In the genomic region with DNA sequence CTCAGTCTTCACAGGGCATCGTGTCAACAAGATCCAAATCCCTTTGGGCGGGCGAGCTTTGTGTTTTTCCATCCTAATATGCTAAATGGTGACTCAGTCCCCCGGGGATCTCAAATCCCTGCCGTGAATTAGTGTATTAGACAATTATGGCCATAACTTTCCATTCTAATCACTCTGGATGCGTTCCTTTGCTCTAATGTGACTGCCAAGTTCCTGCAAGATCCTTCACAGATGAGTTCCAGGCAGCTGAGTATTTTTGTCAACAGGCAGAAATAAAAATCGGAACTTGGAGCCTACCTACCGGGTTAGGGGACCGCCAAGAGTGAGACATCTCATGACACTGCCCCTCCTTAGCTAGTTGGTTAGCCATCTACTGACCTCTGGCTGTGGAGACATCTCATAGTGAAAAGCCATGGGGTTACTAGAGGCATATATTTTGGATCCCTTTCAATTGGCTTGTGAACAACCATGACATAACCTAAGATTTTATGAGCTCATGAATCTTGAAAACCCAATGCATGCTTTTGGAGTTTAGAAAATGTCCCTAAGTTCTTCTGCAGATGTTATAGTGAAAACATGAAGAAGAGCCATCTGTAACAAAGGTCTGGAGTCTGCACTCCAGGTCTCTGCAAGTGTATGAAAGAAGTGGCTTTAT, we compare ENCODE assay signal across 16 mouse cellular contexts.
DNase-seq lines count a peak whose midpoint lies in the region; ATAC-seq and TF ChIP-seq lines count a peak whose summit lies in the region.
"Had no signal": no experiment of that assay in that cellular context is flagged by ENCODE, and none has a peak within 500 bp of the region (broad histone marks: within the 10 kb centered on the region; RNA-seq: fewer than 3 reads in every experiment).

No protein-coding gene starts in this region.

- H3K4me3 ChIP-seq in forebrain, embryonic 13.5 days = no peak overlapping the region
- no peak overlapping the region for H3K4me3 ChIP-seq in intestine, postnatal 0 days (ENCODE audit: low read depth, low read length)
- H3K4me3 ChIP-seq: embryonic facial prominence, embryonic 13.5 days; left cerebral cortex, adult 2 months; liver, embryonic 12.5 days had no signal

- no peak for ATAC-seq in forebrain, embryonic 13.5 days
- ATAC-seq in intestine, postnatal 0 days = no peak
- ATAC-seq: forebrain, embryonic 16.5 days; hindbrain, postnatal 0 days; liver, embryonic 12.5 days had no signal

- H3K9me3 ChIP-seq in forebrain, embryonic 13.5 days (replicated peaks) = no peaks in the 10 kb centered on the region
- H3K9me3 ChIP-seq in intestine, postnatal 0 days (ENCODE audit: control insufficient read depth) = no peaks in the 10 kb centered on the region
- H3K9me3 ChIP-seq: embryonic facial prominence, embryonic 13.5 days; liver, embryonic 12.5 days had no signal

- no peak overlapping the region for H3K4me2 ChIP-seq in forebrain, embryonic 13.5 days
- H3K4me2 ChIP-seq in intestine, postnatal 0 days (replicated peaks; ENCODE audit: low read depth) = no peak overlapping the region
- H3K4me2 ChIP-seq: embryonic facial prominence, embryonic 13.5 days; liver, embryonic 12.5 days had no signal

- no peaks in the 10 kb centered on the region for H3K36me3 ChIP-seq in forebrain, embryonic 13.5 days (ENCODE audit: poor library complexity, severe bottlenecking)
- no peaks in the 10 kb centered on the region for H3K36me3 ChIP-seq in intestine, postnatal 0 days (ENCODE audit: control insufficient read depth, insufficient read depth)
- H3K36me3 ChIP-seq: embryonic facial prominence, embryonic 13.5 days; liver, embryonic 12.5 days had no signal

- no peaks in the 10 kb centered on the region for H3K4me1 ChIP-seq in forebrain, embryonic 13.5 days
- no peaks in the 10 kb centered on the region for H3K4me1 ChIP-seq in intestine, postnatal 0 days (replicated peaks; ENCODE audit: control insufficient read depth, insufficient read depth, low read length)
- H3K4me1 ChIP-seq: liver, embryonic 12.5 days had no signal

- no peak overlapping the region for H3K27ac ChIP-seq in forebrain, embryonic 13.5 days
- no peak overlapping the region for H3K27ac ChIP-seq in intestine, postnatal 0 days (ENCODE audit: low read depth, low read length)
- H3K27ac ChIP-seq: embryonic facial prominence, embryonic 13.5 days; hindbrain, postnatal 0 days; left cerebral cortex, adult 2 months; liver, embryonic 12.5 days had no signal

- no peak overlapping the region for H3K9ac ChIP-seq in forebrain, embryonic 13.5 days
- H3K9ac ChIP-seq in intestine, postnatal 0 days (ENCODE audit: low read depth, low read length) = no peak overlapping the region
- H3K9ac ChIP-seq: embryonic facial prominence, embryonic 13.5 days; liver, embryonic 12.5 days had no signal

- H3K27me3 ChIP-seq in forebrain, embryonic 13.5 days = no peaks in the 10 kb centered on the region
- no peaks in the 10 kb centered on the region for H3K27me3 ChIP-seq in intestine, postnatal 0 days (replicated peaks; ENCODE audit: control insufficient read depth, insufficient read depth, low read length)
- H3K27me3 ChIP-seq: embryonic facial prominence, embryonic 13.5 days; liver, embryonic 12.5 days had no signal

- 90% methylated on average over 9 of the region's 9 CpGs for WGBS in forebrain, embryonic 13.5 days
- 74% methylated on average over 9 of the region's 9 CpGs for WGBS in intestine, postnatal 0 days

- peak; percentile 39 for DNase-seq in kidney, postnatal 14 days
- no peak for DNase-seq in kidney, adult 8-10 months
- peak; percentile 63 for DNase-seq in 3T3-L1 (ENCODE audit: low read depth, low spot score)
- peak; percentile 71 for DNase-seq in NIH3T3 (ENCODE audit: low read depth)
- DNase-seq in heart, adult 9 months (ENCODE audit: low spot score in 2 of 2) = peak; percentile 56 to 69
- DNase-seq: adrenal gland, postnatal 10 days; cerebellum, postnatal 36 days; right cerebral cortex, postnatal 25 days; thymus, postnatal 25 days had no signal

- no peak for TF ChIP-seq CTCF in intestine, postnatal 0 days (IDR thresholded peaks at IDR 0.05; ENCODE audit: low read depth)

Comparison
In these comparisons a context has a peak if more than half of its experiments do, and no peak if none do; other contexts are left out.
1. DNase-seq: peak in kidney, postnatal 14 days (single experiment), 3T3-L1 (single experiment), NIH3T3 (single experiment) and heart, adult 9 months (2 of 2); none in kidney, adult 8-10 months (0 of 2).